Mouse (Mus musculus): ENCODE measurements around the gene Gad1. TPM values are rescaled to one million over a fixed set of nuclear protein-coding genes. Genes with fewer than 3 reads are reported as not detected.
"Not testable (repeated sequence)": the region's sequence is repeated elsewhere in the genome, so short reads cannot be mapped to it uniquely, and the experiment has no call there.

The Gad1 gene
- polyA plus RNA-seq (2021) = 16.7 TPM

- no peak for DNase-seq (ENCODE audit: low read depth, low spot score)
- no peak for TF ChIP-seq CTCF (IDR thresholded peaks at IDR 0.05)
- in situ Hi-C loops (cut with MboI; ENCODE audit: low pct_unique_long_range_greater_than_20kb) = loop anchor here (10.0 kb wide), 1 partner anchor 518 kb away; the partner anchor contains the start of gene Myo3b
Measured at GRCm38 (mm10) chr2:70552772-70553171, at the start of gene Gad1. Gene Gad1, plus strand, starts transcription at chr2:70553072.

GRCm38 (mm10) chr2:70503436-70503835 lies 49.4 kb upstream of the Gad1 start:
- TF ChIP-seq CTCF (IDR thresholded peaks at IDR 0.05) = no peak
- ChIA-PET POLR2A (no interaction called here), CTCF (interaction anchor here (3.0 kb wide), 1 partner anchor 244 kb away, joined by 15 read pairs; no protein-coding TSS in a partner anchor)
- in situ Hi-C loops (cut with MboI; ENCODE audit: low pct_unique_long_range_greater_than_20kb) = no loop called here
- ATAC-seq = no peak
- no peak for DNase-seq (ENCODE audit: low read depth, low spot score)
- no peaks in the 10 kb centered on the region for H3K27me3 ChIP-seq

More at GRCm38 (mm10) chr2:70552772-70553171, at the start of gene Gad1:
- ChIA-PET POLR2A (no interaction called here), CTCF (no interaction called here)
- H3K27me3 ChIP-seq = no peaks in the 10 kb centered on the region
- no peak for ATAC-seq

GRCm38 (mm10) chr2:70505229-70505628 lies 47.6 kb upstream of the Gad1 start:
- DNase-seq (ENCODE audit: low read depth, low spot score) = peak; percentile 30
- in situ Hi-C loops (cut with MboI; ENCODE audit: low pct_unique_long_range_greater_than_20kb) = no loop called here
- H3K27me3 ChIP-seq = no peaks in the 10 kb centered on the region
- POLR2A ChIA-PET = interaction anchor here (0.6 to 1.2 kb wide), 2 partner anchors 245 to 672 kb away, joined by 3 to 5 read pairs; no protein-coding TSS in a partner anchor
- CTCF ChIA-PET = interaction anchor here (0.7 to 3.0 kb wide), 11 partner anchors 31 to 378 kb away, joined by 3 to 15 read pairs (median 3); no protein-coding TSS in a partner anchor
- no peak for ATAC-seq
- peak; percentile 46 for TF ChIP-seq CTCF (IDR thresholded peaks at IDR 0.05)

GRCm38 (mm10) chr2:70505896-70506295 lies 47.0 kb upstream of the Gad1 start:
- DNase-seq (ENCODE audit: low read depth, low spot score) (peak; percentile 83), ATAC-seq (no peak)
- in situ Hi-C loops (cut with MboI; ENCODE audit: low pct_unique_long_range_greater_than_20kb) = no loop called here
- TF ChIP-seq CTCF (IDR thresholded peaks at IDR 0.05) = no peak
- no peaks in the 10 kb centered on the region for H3K27me3 ChIP-seq
- CTCF ChIA-PET = interaction anchor here (0.7 to 3.0 kb wide), 12 partner anchors 14 to 379 kb away, joined by 3 to 15 read pairs (median 3); no protein-coding TSS in a partner anchor
- POLR2A ChIA-PET = interaction anchor here (0.6 to 1.2 kb wide), 6 partner anchors 50 to 671 kb away, joined by 3 to 5 read pairs (median 3); no protein-coding TSS in a partner anchor

- no peak for ATAC-seq
- ChIA-PET CTCF (interaction anchor here (0.7 to 3.0 kb wide), 9 partner anchors 15 to 380 kb away, joined by 3 to 15 read pairs (median 3); no protein-coding TSS in a partner anchor), POLR2A (interaction anchor here (0.6 to 1.2 kb wide), 5 partner anchors 50 to 310 kb away, joined by 3 to 5 read pairs (median 3); no protein-coding TSS in a partner anchor)
- no peak for TF ChIP-seq CTCF (IDR thresholded peaks at IDR 0.05)
- H3K27me3 ChIP-seq = no peaks in the 10 kb centered on the region
- no peak for DNase-seq (ENCODE audit: low read depth, low spot score)
- in situ Hi-C loops (cut with MboI; ENCODE audit: low pct_unique_long_range_greater_than_20kb) = no loop called here
Measured at GRCm38 (mm10) chr2:70506372-70506771, 46.5 kb upstream of the Gad1 start.

- no peaks in the 10 kb centered on the region for H3K27me3 ChIP-seq
- peak; percentile 30 for DNase-seq (ENCODE audit: low read depth, low spot score)
- in situ Hi-C loops (cut with MboI; ENCODE audit: low pct_unique_long_range_greater_than_20kb) = no loop called here
- no peak for TF ChIP-seq CTCF (IDR thresholded peaks at IDR 0.05)
- ChIA-PET CTCF (interaction anchor here (1.2 kb wide), 1 partner anchor 176 kb away, joined by 3 read pairs; no protein-coding TSS in a partner anchor), POLR2A (no interaction called here)
- ATAC-seq = peak; percentile 2
Measured at GRCm38 (mm10) chr2:70508496-70508895, 44.4 kb upstream of the Gad1 start, which contains the start of gene Erich2. Gene Erich2, plus strand, starts transcription at chr2:70508819.

GRCm38 (mm10) chr2:70509021-70509632 lies 43.7 kb upstream of the Gad1 start:
- ChIA-PET POLR2A (interaction anchor here (0.8 to 1.8 kb wide), 2 partner anchors 15 to 250 kb away, joined by 3 read pairs; no protein-coding TSS in a partner anchor), CTCF (interaction anchor here (1.2 to 2.1 kb wide), 2 partner anchors 49 to 177 kb away, joined by 3 to 6 read pairs; no protein-coding TSS in a partner anchor)
- peak; percentile 69 for TF ChIP-seq CTCF (IDR thresholded peaks at IDR 0.05)
- in situ Hi-C loops (cut with MboI; ENCODE audit: low pct_unique_long_range_greater_than_20kb) = no loop called here
- ATAC-seq = peak; percentile 91
- no peaks in the 10 kb centered on the region for H3K27me3 ChIP-seq
- DNase-seq (ENCODE audit: low read depth, low spot score) = peak; percentile 60

GRCm38 (mm10) chr2:70538283-70538682 lies 14.6 kb upstream of the Gad1 start:
- POLR2A ChIA-PET; ATAC-seq; H3K27me3 ChIP-seq; DNase-seq (ENCODE audit: low read depth, low spot score); in situ Hi-C loops (cut with MboI; ENCODE audit: low pct_unique_long_range_greater_than_20kb): not testable (repeated sequence)
- peak; percentile 87 for TF ChIP-seq CTCF (IDR thresholded peaks at IDR 0.05)
- CTCF ChIA-PET = interaction anchor here (1.2 kb wide), 1 partner anchor 10 kb away, joined by 3 read pairs; no protein-coding TSS in a partner anchor

GRCm38 (mm10) chr2:70550671-70551070 lies 2.2 kb upstream of the Gad1 start:
- in situ Hi-C loops (cut with MboI; ENCODE audit: low pct_unique_long_range_greater_than_20kb) = loop anchor here (10.0 kb wide), 1 partner anchor 516 kb away; the partner anchor contains the start of gene Myo3b
- CTCF ChIA-PET = interaction anchor here (1.0 to 1.1 kb wide), 2 partner anchors 292 to 323 kb away, joined by 3 to 4 read pairs; no protein-coding TSS in a partner anchor
- H3K27me3 ChIP-seq = no peaks in the 10 kb centered on the region
- ATAC-seq (no peak), DNase-seq (ENCODE audit: low read depth, low spot score) (no peak)
- POLR2A ChIA-PET = no interaction called here
- TF ChIP-seq CTCF (IDR thresholded peaks at IDR 0.05) = no peak

GRCm38 (mm10) chr2:70551446-70551845 lies 1.4 kb upstream of the Gad1 start:
- in situ Hi-C loops (cut with MboI; ENCODE audit: low pct_unique_long_range_greater_than_20kb) = loop anchor here (10.0 kb wide), 1 partner anchor 517 kb away; the partner anchor contains the start of gene Myo3b
- TF ChIP-seq CTCF (IDR thresholded peaks at IDR 0.05) = no peak
- ChIA-PET POLR2A (no interaction called here), CTCF (no interaction called here)
- ATAC-seq (no peak), DNase-seq (ENCODE audit: low read depth, low spot score) (no peak)
- H3K27me3 ChIP-seq = no peaks in the 10 kb centered on the region
